ENCODE assay signal across 8 mouse cellular contexts in genomic region chr1:157047751-157048200, GRCm38 (mm10).
DNase-seq lines count a peak whose midpoint lies in the region; ATAC-seq lines count a peak whose summit lies in the region.

No protein-coding gene starts in this region.

- H3K4me3 ChIP-seq in hindbrain, embryonic 10.5 days, result no peak overlapping the region
- H3K4me3 ChIP-seq in hindbrain, embryonic 14.5 days (replicated peaks; ENCODE audit: low read length), result no peak overlapping the region
- no peak overlapping the region for H3K4me3 ChIP-seq in lung, embryonic 15.5 days

- no peaks in the 10 kb centered on the region for H3K36me3 ChIP-seq in hindbrain, embryonic 10.5 days
- no peaks in the 10 kb centered on the region for H3K36me3 ChIP-seq in hindbrain, embryonic 14.5 days (replicated peaks; ENCODE audit: control insufficient read depth, insufficient read depth)
- H3K36me3 ChIP-seq in lung, embryonic 15.5 days, result no peaks in the 10 kb centered on the region

- DNase-seq in hindbrain, embryonic 10.5 days (ENCODE audit: low spot score), result peak; percentile 37
- DNase-seq in hindbrain, embryonic 14.5 days (ENCODE audit: low spot score), result no peak
- peak; percentile 68 for DNase-seq in urinary bladder, postnatal 14 days (ENCODE audit: low spot score)
- no peak for DNase-seq in urinary bladder, postnatal 25 days (ENCODE audit: low spot score)
- no peak for DNase-seq in frontal cortex, postnatal 25 days (ENCODE audit: low spot score in 2 of 2)
- DNase-seq in cerebellum, adult 18-20 months, result no peak
- no peak for DNase-seq in kidney, postnatal 25 days

- no peak overlapping the region for H3K9ac ChIP-seq in hindbrain, embryonic 14.5 days
- no peak overlapping the region for H3K9ac ChIP-seq in lung, embryonic 15.5 days

- no peaks in the 10 kb centered on the region for H3K9me3 ChIP-seq in hindbrain, embryonic 10.5 days
- no peaks in the 10 kb centered on the region for H3K9me3 ChIP-seq in hindbrain, embryonic 14.5 days (ENCODE audit: control insufficient read depth, low read length)
- H3K9me3 ChIP-seq in lung, embryonic 15.5 days, result no peaks in the 10 kb centered on the region

- peaks cover 41% of the 10 kb centered on the region for H3K4me1 ChIP-seq in hindbrain, embryonic 10.5 days (replicated peaks)
- H3K4me1 ChIP-seq in hindbrain, embryonic 14.5 days (replicated peaks; ENCODE audit: control insufficient read depth, insufficient read depth, low read length), result peaks cover 8% of the 10 kb centered on the region
- peaks cover 20% of the 10 kb centered on the region for H3K4me1 ChIP-seq in lung, embryonic 15.5 days

- ATAC-seq in hindbrain, embryonic 14.5 days (ENCODE audit: low FRiP score), result no peak
- peak; percentile 72; the same call in 1 of the 2 replicates for ATAC-seq in lung, embryonic 15.5 days (ENCODE audit: borderline replicate concordance, extremely low read depth, low FRiP score, low TSS enrichment)

- WGBS in hindbrain, embryonic 10.5 days, result 57% methylated on average over 4 of the region's 4 CpGs
- 45% methylated on average over 4 of the region's 4 CpGs for WGBS in hindbrain, embryonic 14.5 days
- WGBS in lung, embryonic 15.5 days, result 41% methylated on average over 4 of the region's 4 CpGs

- H3K27ac ChIP-seq in hindbrain, embryonic 10.5 days, result peak overlapping the region; percentile 75
- no peak overlapping the region for H3K27ac ChIP-seq in hindbrain, embryonic 14.5 days
- no peak overlapping the region for H3K27ac ChIP-seq in lung, embryonic 15.5 days

- peaks cover 74% of the 10 kb centered on the region for H3K27me3 ChIP-seq in hindbrain, embryonic 10.5 days (ENCODE audit: insufficient read depth, poor library complexity, severe bottlenecking)
- H3K27me3 ChIP-seq in hindbrain, embryonic 14.5 days (ENCODE audit: control insufficient read depth, insufficient read depth, low read length), result no peaks in the 10 kb centered on the region
- no peaks in the 10 kb centered on the region for H3K27me3 ChIP-seq in lung, embryonic 15.5 days

- H3K4me2 ChIP-seq in hindbrain, embryonic 14.5 days (replicated peaks), result no peak overlapping the region
- no peak overlapping the region for H3K4me2 ChIP-seq in lung, embryonic 15.5 days

Comparison
In these comparisons a context has a peak if more than half of its experiments do, and no peak if none do; other contexts are left out.
1. DNase-seq: peak in hindbrain, embryonic 10.5 days (single experiment) and urinary bladder, postnatal 14 days (single experiment); none in hindbrain, embryonic 14.5 days (single experiment), urinary bladder, postnatal 25 days (single experiment), frontal cortex, postnatal 25 days (0 of 2), cerebellum, adult 18-20 months (0 of 2) and kidney, postnatal 25 days (0 of 2).